Mouse (Mus musculus): ENCODE measurements around the gene Erv3. TPM values are rescaled to one million over a fixed set of nuclear protein-coding genes. Genes with fewer than 3 reads are reported as not detected.
"Not testable (repeated sequence)": the region's sequence is repeated elsewhere in the genome, so short reads cannot be mapped to it uniquely, and the experiment has no call there.

Gene Erv3
- polyA plus RNA-seq, 1 experiment from 2014 or later = not detected

- Histone ChIP-seq H3K9me3 (replicated peaks) (no peaks in the 10 kb centered on the region), H3K4me3 (replicated peaks) (no peak overlapping the region), H3K27me3 (replicated peaks) (no peaks in the 10 kb centered on the region), H3K4me1 (peaks cover 21% of the 10 kb centered on the region), H3K36me3 (no peaks in the 10 kb centered on the region), H3K27ac (replicated peaks) (no peak overlapping the region; the same call in 1 of the 2 replicates), H3K9ac (replicated peaks) (no peak overlapping the region), H3K4me2 (no peak overlapping the region)
- 43% methylated on average over 9 of the region's 9 CpGs for WGBS
- peak; percentile 28; the same call in 1 of the 2 replicates for ATAC-seq (ENCODE audit: low FRiP score)
Observed at GRCm38 (mm10) chr2:131840611-131841320, 18.8 kb downstream of the Erv3 start.

- Histone ChIP-seq H3K4me3 (replicated peaks) (no peak overlapping the region), H3K4me1 (no peaks in the 10 kb centered on the region), H3K9me3 (replicated peaks) (no peaks in the 10 kb centered on the region; the same call in 1 of the 2 replicates), H3K4me2 (no peak overlapping the region), H3K9ac (replicated peaks) (no peak overlapping the region), H3K27me3 (replicated peaks) (no peaks in the 10 kb centered on the region), H3K36me3 (no peaks in the 10 kb centered on the region), H3K27ac (replicated peaks) (no peak overlapping the region)
- ATAC-seq (ENCODE audit: low FRiP score) = no peak
- 95% methylated on average over 1 of the region's 1 CpGs for WGBS
Observed at GRCm38 (mm10) chr2:131834296-131834695, 25.3 kb downstream of the Erv3 start.

DNA sequence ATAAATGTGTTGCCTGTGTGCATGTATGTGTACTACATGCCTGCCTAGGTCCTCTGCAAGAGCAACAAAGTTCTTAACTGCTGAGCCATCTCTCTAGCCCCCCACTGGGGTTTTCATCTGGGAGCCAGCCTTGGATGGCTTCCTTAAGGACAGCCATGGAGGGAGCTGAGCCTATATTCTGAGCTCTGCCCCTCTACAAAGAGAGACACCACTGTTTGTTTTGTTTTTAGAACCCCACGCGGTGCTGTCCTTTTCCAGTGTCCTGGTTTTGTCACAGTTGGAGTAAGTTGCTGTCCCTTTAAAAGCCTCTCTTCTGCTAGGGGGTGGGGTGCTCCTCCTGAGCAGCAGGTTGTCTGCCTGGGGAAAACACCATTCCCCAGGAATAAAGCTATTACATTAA is 27.7 kb downstream of the Erv3 start:
- ATAC-seq (ENCODE audit: low FRiP score) = no peak
- 23% methylated on average over 2 of the region's 2 CpGs for WGBS
- no peaks in the 10 kb centered on the region; the same call in 1 of the 2 replicates for H3K9me3 ChIP-seq (replicated peaks)
- no peak overlapping the region for H3K27ac ChIP-seq (replicated peaks)
- H3K27me3 ChIP-seq (replicated peaks) = no peaks in the 10 kb centered on the region
- no peak overlapping the region for H3K4me3 ChIP-seq (replicated peaks)
- no peak overlapping the region for H3K9ac ChIP-seq (replicated peaks)
- H3K4me2 ChIP-seq = no peak overlapping the region
- H3K36me3 ChIP-seq = no peaks in the 10 kb centered on the region
- H3K4me1 ChIP-seq = peaks cover 7% of the 10 kb centered on the region; the same call in 1 of the 2 replicates

GRCm38 (mm10) chr2:131830945-131831344 is 28.6 kb downstream of the Erv3 start:
- H3K27me3 ChIP-seq (replicated peaks); H3K4me2 ChIP-seq; H3K36me3 ChIP-seq; H3K9ac ChIP-seq (replicated peaks); H3K4me3 ChIP-seq (replicated peaks); H3K9me3 ChIP-seq (replicated peaks); ATAC-seq (ENCODE audit: low FRiP score); H3K4me1 ChIP-seq; H3K27ac ChIP-seq (replicated peaks): not testable (repeated sequence)
- 94% methylated on average over 4 of the region's 4 CpGs for WGBS

- H3K4me2 ChIP-seq = peak overlapping the region; percentile 37
- no peak overlapping the region for H3K9ac ChIP-seq (replicated peaks)
- no peak overlapping the region for H3K4me3 ChIP-seq (replicated peaks)
- peaks cover 7% of the 10 kb centered on the region; the same call in 1 of the 2 replicates for H3K4me1 ChIP-seq
- no peaks in the 10 kb centered on the region for H3K27me3 ChIP-seq (replicated peaks)
- H3K9me3 ChIP-seq (replicated peaks) = no peaks in the 10 kb centered on the region; the same call in 1 of the 2 replicates
- H3K27ac ChIP-seq (replicated peaks) = peak overlapping the region; percentile 56
- H3K36me3 ChIP-seq = no peaks in the 10 kb centered on the region
- peak; percentile 65 for ATAC-seq (ENCODE audit: low FRiP score)
- 40% methylated on average over 18 of the region's 18 CpGs for WGBS
Observed at GRCm38 (mm10) chr2:131827999-131828975, 31.3 kb downstream of the Erv3 start.

DNA sequence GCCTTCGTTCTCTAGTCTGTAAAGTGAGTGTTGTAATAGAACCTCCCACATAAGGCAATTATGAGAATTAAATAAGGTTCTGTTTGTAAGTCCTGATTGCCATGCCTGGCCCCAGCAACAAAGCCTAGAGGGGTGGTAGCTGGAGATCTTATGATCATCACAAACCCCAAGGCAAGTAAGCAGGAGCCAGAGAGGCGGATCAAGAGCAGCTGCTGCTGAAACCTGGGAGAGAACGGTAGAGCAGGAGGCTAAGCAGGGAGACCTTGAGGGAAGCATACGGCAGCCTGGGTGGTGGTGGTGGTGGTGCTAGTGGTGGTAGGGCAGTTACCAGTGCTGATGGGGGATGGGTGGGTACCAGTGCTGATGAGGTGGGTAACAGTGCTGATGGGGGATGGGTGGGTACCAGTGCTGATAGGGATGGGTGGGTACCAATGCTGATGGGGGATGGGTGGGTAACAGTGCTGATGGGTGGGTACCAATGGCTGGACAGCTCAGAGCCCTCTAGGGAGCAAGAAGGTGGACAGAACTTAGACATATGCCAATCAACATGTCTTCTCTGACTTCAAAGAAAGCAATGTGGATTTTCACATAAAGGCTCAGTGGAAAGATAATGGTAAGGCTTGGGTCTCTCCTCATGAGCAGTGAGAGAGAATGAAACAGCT is 32.4 kb downstream of the Erv3 start:
- H3K9me3 ChIP-seq (replicated peaks) = no peaks in the 10 kb centered on the region
- 88% methylated on average over 4 of the region's 4 CpGs for WGBS
- H3K27me3 ChIP-seq (replicated peaks) = no peaks in the 10 kb centered on the region
- H3K36me3 ChIP-seq = no peaks in the 10 kb centered on the region
- H3K9ac ChIP-seq (replicated peaks) = no peak overlapping the region
- H3K27ac ChIP-seq (replicated peaks) = no peak overlapping the region
- no peak for ATAC-seq (ENCODE audit: low FRiP score)
- H3K4me3 ChIP-seq (replicated peaks) = no peak overlapping the region
- H3K4me1 ChIP-seq = peaks cover 7% of the 10 kb centered on the region; the same call in 1 of the 2 replicates
- no peak overlapping the region for H3K4me2 ChIP-seq

DNA sequence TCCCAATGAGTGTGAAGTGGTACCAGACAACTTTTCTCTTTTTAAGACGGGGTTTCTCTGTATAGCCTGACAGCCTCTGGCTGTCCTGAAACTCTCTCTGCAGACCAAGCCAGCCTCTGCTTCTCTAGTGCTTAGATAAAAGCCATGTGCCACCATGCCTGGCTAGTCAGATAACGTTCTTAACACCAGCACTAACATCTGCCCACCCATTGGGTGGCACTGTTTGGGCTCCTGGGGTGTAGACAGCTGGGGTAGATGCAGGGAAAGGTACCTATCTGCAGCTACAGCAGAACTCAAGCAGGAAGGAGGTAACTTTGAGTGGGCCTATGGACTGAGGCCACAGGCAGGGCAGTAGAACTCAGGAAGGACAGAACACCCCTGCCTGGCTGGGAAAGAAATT is 34.0 kb downstream of the Erv3 start:
- no peak overlapping the region for H3K9ac ChIP-seq (replicated peaks)
- H3K9me3 ChIP-seq (replicated peaks) = no peaks in the 10 kb centered on the region
- no peak overlapping the region for H3K4me3 ChIP-seq (replicated peaks)
- 70% methylated on average over 2 of the region's 2 CpGs for WGBS
- H3K36me3 ChIP-seq = no peaks in the 10 kb centered on the region
- H3K4me2 ChIP-seq = no peak overlapping the region
- ATAC-seq (ENCODE audit: low FRiP score) = no peak
- no peak overlapping the region for H3K27ac ChIP-seq (replicated peaks)
- no peaks in the 10 kb centered on the region for H3K27me3 ChIP-seq (replicated peaks)
- H3K4me1 ChIP-seq = peaks cover 10% of the 10 kb centered on the region

DNA sequence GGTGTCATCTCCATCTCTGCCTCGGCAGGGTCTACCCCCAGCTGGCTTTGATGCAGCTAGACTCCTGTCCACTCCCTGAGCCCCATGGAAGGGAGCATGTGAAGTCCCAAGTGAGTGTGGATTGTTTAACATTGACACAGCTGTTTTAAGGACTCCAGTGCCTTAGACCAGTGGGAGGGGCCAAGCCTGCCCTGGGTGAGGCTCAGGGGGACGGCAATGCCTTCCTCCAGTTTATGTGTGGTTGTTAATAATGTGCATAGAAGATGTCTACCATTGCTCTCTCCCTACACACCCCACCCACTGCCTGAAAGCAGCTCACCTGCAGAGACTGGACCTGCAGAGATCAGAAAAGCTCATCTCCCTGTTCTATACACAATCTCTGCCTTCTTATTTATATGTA is 35.6 kb downstream of the Erv3 start:
- Histone ChIP-seq H3K27me3 (replicated peaks) (no peaks in the 10 kb centered on the region), H3K27ac (replicated peaks) (no peak overlapping the region), H3K4me2 (no peak overlapping the region), H3K4me1 (peaks cover 13% of the 10 kb centered on the region), H3K36me3 (no peaks in the 10 kb centered on the region), H3K9ac (replicated peaks) (no peak overlapping the region), H3K9me3 (replicated peaks) (no peaks in the 10 kb centered on the region), H3K4me3 (replicated peaks) (no peak overlapping the region)
- ATAC-seq (ENCODE audit: low FRiP score) = no peak
- WGBS = 54% methylated on average over 2 of the region's 2 CpGs

DNA sequence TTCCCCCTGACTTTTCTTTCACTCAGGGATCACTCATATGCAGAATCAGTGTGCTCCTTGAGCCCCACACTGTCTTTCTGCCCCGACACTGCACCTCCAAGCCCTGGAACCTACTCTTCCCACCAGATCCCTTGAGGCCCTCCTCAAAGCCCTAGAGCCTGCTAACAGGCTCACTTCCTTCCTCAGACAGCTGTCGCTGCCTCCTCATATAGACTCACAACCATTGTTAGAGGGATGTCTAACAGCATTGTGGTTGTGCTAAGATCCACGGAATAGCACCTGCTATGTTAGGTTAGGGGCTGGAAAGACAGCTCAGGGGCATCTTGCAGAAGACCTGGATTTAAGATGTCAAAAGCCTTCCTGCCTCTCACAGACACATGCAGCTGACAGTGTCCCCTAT is 37.1 kb downstream of the Erv3 start:
- no peaks in the 10 kb centered on the region for H3K9me3 ChIP-seq (replicated peaks)
- ATAC-seq (ENCODE audit: low FRiP score) = no peak
- no peaks in the 10 kb centered on the region for H3K27me3 ChIP-seq (replicated peaks)
- H3K4me3 ChIP-seq (replicated peaks) = no peak overlapping the region
- peaks cover 6% of the 10 kb centered on the region for H3K4me1 ChIP-seq
- WGBS = 79% methylated on average over 3 of the region's 3 CpGs
- H3K36me3 ChIP-seq = no peaks in the 10 kb centered on the region
- H3K27ac ChIP-seq (replicated peaks) = no peak overlapping the region
- H3K4me2 ChIP-seq = no peak overlapping the region
- no peak overlapping the region for H3K9ac ChIP-seq (replicated peaks)

DNA sequence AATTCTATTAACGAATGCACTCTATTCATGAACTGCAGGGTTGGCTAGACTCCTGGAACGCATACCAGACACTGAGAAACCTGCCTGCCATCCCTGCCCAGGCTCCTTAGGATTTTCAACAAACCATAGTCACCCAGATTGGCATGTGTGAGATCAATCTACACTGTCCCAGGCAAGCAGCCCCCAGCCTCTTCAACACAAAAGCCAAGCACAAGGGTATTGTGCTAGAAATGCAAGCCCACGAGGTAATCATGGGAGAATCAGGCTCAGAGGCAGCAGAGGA is 37.9 kb downstream of the Erv3 start:
- Histone ChIP-seq H3K4me1 (peaks cover 6% of the 10 kb centered on the region), H3K36me3 (no peaks in the 10 kb centered on the region), H3K27me3 (replicated peaks) (no peaks in the 10 kb centered on the region), H3K9me3 (replicated peaks) (no peaks in the 10 kb centered on the region), H3K27ac (replicated peaks) (no peak overlapping the region), H3K9ac (replicated peaks) (no peak overlapping the region), H3K4me3 (replicated peaks) (no peak overlapping the region), H3K4me2 (no peak overlapping the region)
- ATAC-seq (ENCODE audit: low FRiP score) = no peak
- WGBS = 68% methylated on average over 3 of the region's 3 CpGs

GRCm38 (mm10) chr2:131820932-131821707 is 38.4 kb downstream of the Erv3 start:
- Histone ChIP-seq H3K4me2 (no peak overlapping the region), H3K4me1 (peaks cover 6% of the 10 kb centered on the region), H3K9ac (replicated peaks) (no peak overlapping the region), H3K27me3 (replicated peaks) (no peaks in the 10 kb centered on the region), H3K36me3 (no peaks in the 10 kb centered on the region), H3K27ac (replicated peaks) (no peak overlapping the region), H3K9me3 (replicated peaks) (no peaks in the 10 kb centered on the region), H3K4me3 (replicated peaks) (no peak overlapping the region)
- ATAC-seq (ENCODE audit: low FRiP score) = peak; percentile 71; the same call in 1 of the 2 replicates
- WGBS = 43% methylated on average over 6 of the region's 6 CpGs
